Mouse (Mus musculus): Measurements from ENCODE around the gene Fbln2. TPM values are rescaled to one million over a fixed set of nuclear protein-coding genes. Genes with fewer than 3 reads are reported as not detected.

Gene Fbln2
- polyA plus RNA-seq, 1 experiment from 2014 or later, result 30.7 TPM

GRCm38 (mm10) chr6:91182075-91182490 is 30.2 kb upstream of the Fbln2 start:
- no peaks in the 10 kb centered on the region for H3K27me3 ChIP-seq (replicated peaks)
- H3K4me1 ChIP-seq, result 0 out of 2 replicates have a peak, but pooled peaks cover 6% of the 10 kb centered on the region
- no peaks in the 10 kb centered on the region for H3K9me3 ChIP-seq
- no peaks in the 10 kb centered on the region for H3K36me3 ChIP-seq
- H3K9ac ChIP-seq, result no peak overlapping the region
- H3K4me3 ChIP-seq, result no peak overlapping the region
- WGBS, result 71% methylated on average over 4 of the region's 4 CpGs
- H3K27ac ChIP-seq, result no peak overlapping the region
- no peak for ATAC-seq (ENCODE audit: low FRiP score, low read depth)
- H3K4me2 ChIP-seq (replicated peaks), result no peak overlapping the region

- 50% methylated on average over 1 of the region's 1 CpGs for WGBS
- ATAC-seq (ENCODE audit: low FRiP score, low read depth), result no peak
- H3K9me3 ChIP-seq, result no peaks in the 10 kb centered on the region
- H3K4me2 ChIP-seq (replicated peaks), result no peak overlapping the region
- H3K4me1 ChIP-seq, result 0 out of 2 replicates have a peak, but pooled peaks cover 6% of the 10 kb centered on the region
- H3K4me3 ChIP-seq, result no peak overlapping the region
- H3K36me3 ChIP-seq, result no peaks in the 10 kb centered on the region
- H3K9ac ChIP-seq, result no peak overlapping the region
- no peak overlapping the region for H3K27ac ChIP-seq
- no peaks in the 10 kb centered on the region for H3K27me3 ChIP-seq (replicated peaks)
Measured at GRCm38 (mm10) chr6:91183041-91183440, 29.2 kb upstream of the Fbln2 start.

DNA sequence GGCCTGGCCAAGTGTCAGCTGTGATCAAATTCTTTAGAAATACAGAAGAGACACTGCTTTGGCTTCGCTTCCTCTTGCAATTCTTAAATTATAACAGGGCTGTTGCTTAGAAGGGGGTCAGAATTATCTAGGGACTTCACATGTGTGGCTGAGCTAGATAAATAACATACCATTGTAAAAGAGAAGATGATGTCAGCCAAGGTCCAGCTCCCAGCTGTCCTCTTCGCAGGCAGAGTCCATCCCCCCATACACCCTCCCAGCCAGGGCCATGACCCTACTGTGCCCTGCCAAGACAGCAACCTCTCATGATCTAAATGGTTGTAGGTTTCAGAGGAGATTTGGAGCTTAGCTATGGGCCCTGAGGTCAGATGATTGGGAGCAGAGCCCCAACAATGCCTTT is 28.3 kb upstream of the Fbln2 start:
- H3K9me3 ChIP-seq, result no peaks in the 10 kb centered on the region

DNA sequence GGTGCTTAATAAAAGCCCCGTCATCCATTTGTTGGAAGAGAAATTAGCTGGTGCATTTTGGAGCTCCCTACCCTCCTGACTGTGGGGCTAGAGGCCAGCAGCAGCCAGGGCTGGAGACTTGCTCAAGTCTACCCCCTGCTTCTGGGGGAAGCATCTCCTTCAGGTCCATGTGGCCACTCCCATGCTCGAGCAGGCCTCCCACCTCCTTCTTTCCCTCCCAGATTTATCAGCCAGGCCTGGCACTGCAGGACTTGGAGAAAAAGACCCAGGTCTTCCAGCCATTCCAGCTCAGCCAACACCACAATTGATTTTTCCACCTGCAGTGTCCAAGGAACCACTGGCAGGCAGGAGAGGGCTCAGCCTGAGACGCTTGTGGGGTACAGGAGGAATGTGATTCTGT is 27.5 kb upstream of the Fbln2 start:
- Histone ChIP-seq H3K9me3 (no peaks in the 10 kb centered on the region), H3K4me2 (replicated peaks) (no peak overlapping the region), H3K9ac (no peak overlapping the region), H3K36me3 (no peaks in the 10 kb centered on the region), H3K27ac (no peak overlapping the region), H3K4me1 (0 out of 2 replicates have a peak, but pooled peaks cover 6% of the 10 kb centered on the region), H3K4me3 (no peak overlapping the region), H3K27me3 (replicated peaks) (no peaks in the 10 kb centered on the region)
- no peak for ATAC-seq (ENCODE audit: low FRiP score, low read depth)
- 66% methylated on average over 3 of the region's 3 CpGs for WGBS

More for the DNA sequence above, 28.3 kb upstream of the Fbln2 start:
- 60% methylated on average over 2 of the region's 2 CpGs for WGBS
- ATAC-seq (ENCODE audit: low FRiP score, low read depth), result no peak
- no peak overlapping the region for H3K27ac ChIP-seq
- no peaks in the 10 kb centered on the region for H3K27me3 ChIP-seq (replicated peaks)
- 0 out of 2 replicates have a peak, but pooled peaks cover 6% of the 10 kb centered on the region for H3K4me1 ChIP-seq
- no peaks in the 10 kb centered on the region for H3K36me3 ChIP-seq
- no peak overlapping the region for H3K4me3 ChIP-seq
- H3K9ac ChIP-seq, result no peak overlapping the region
- H3K4me2 ChIP-seq (replicated peaks), result no peak overlapping the region

DNA sequence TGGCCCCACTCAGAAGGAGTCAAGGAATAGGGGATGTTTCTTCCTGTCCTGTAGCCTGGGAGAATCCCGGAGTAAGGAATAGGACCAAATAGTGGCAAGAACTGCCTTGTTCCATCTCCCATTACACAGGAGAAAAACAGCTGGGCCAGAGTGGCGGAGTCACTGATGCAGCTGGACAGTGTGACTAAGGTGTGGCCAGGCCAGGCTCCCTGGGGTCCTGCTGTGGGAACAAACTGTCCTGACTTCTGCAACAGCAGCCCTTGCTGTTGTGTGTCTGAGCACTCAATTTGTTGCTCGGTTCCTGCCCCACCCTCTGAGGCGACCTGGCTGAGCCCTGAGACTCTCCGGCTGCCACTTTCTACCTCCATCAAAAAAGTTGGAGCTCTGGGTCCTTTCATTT is 26.8 kb upstream of the Fbln2 start:
- no peaks in the 10 kb centered on the region for H3K9me3 ChIP-seq
- H3K4me3 ChIP-seq, result no peak overlapping the region
- H3K4me2 ChIP-seq (replicated peaks), result no peak overlapping the region
- 89% methylated on average over 5 of the region's 5 CpGs for WGBS
- 0 out of 2 replicates have a peak, but pooled peaks cover 1% of the 10 kb centered on the region for H3K4me1 ChIP-seq
- H3K9ac ChIP-seq, result no peak overlapping the region
- no peaks in the 10 kb centered on the region for H3K27me3 ChIP-seq (replicated peaks)
- no peak overlapping the region for H3K27ac ChIP-seq
- ATAC-seq (ENCODE audit: low FRiP score, low read depth), result no peak
- H3K36me3 ChIP-seq, result no peaks in the 10 kb centered on the region

DNA sequence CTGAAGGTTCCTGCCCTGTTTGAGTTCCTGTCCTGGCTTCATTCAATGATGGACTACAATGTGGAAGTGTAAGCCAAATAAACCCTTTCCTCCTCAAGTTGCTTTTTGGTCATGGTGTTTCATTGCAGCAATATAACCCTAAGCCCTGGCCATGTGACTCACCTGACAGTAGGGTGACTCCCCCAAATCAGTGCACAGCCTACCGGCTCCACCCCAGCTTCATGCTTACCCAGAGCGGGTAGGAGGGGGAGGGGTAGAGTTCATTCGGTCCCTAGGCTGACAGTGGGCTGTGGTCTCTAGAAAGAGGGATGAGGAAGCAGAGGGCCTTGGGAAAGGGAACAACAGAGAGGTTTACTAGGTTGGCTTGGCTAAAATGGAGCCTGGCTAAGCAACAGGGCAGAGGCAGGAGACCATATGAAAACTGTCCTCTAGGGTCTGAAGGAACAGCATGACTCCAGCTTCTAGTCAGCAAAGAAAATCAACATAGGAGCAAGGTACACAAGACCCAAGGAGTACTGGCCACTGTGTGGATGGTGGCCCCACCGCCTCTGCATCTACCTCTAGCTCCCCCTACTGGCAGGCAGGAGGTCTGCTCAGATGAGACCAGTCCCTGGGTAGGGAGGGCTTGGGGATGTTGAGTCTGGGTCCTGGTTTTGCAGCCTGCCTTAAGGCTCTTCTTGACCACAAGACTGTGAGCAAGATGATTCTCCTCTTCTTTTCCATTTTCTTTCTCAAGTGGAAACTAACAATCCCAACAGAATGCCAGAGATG is 25.9 kb upstream of the Fbln2 start:
- no peaks in the 10 kb centered on the region for H3K36me3 ChIP-seq
- H3K9me3 ChIP-seq, result no peaks in the 10 kb centered on the region
- no peaks in the 10 kb centered on the region for H3K4me1 ChIP-seq
- no peak overlapping the region for H3K9ac ChIP-seq
- no peak for ATAC-seq (ENCODE audit: low FRiP score, low read depth)
- no peak overlapping the region for H3K27ac ChIP-seq
- H3K27me3 ChIP-seq (replicated peaks), result no peaks in the 10 kb centered on the region
- 59% methylated on average over 4 of the region's 4 CpGs for WGBS
- no peak overlapping the region for H3K4me2 ChIP-seq (replicated peaks)
- H3K4me3 ChIP-seq, result no peak overlapping the region

- Histone ChIP-seq H3K27ac (no peak overlapping the region), H3K9me3 (no peaks in the 10 kb centered on the region), H3K9ac (no peak overlapping the region), H3K4me2 (replicated peaks) (no peak overlapping the region), H3K4me1 (no peaks in the 10 kb centered on the region), H3K27me3 (replicated peaks) (no peaks in the 10 kb centered on the region), H3K36me3 (no peaks in the 10 kb centered on the region), H3K4me3 (no peak overlapping the region)
- 84% methylated on average over 6 of the region's 6 CpGs for WGBS
- ATAC-seq (ENCODE audit: low FRiP score, low read depth), result no peak
Measured at GRCm38 (mm10) chr6:91186934-91187333, 25.3 kb upstream of the Fbln2 start.

- Histone ChIP-seq H3K9me3 (no peaks in the 10 kb centered on the region), H3K27me3 (replicated peaks) (no peaks in the 10 kb centered on the region), H3K4me2 (replicated peaks) (no peak overlapping the region), H3K36me3 (no peaks in the 10 kb centered on the region), H3K4me1 (no peaks in the 10 kb centered on the region), H3K9ac (no peak overlapping the region), H3K27ac (no peak overlapping the region), H3K4me3 (no peak overlapping the region)
- ATAC-seq (ENCODE audit: low FRiP score, low read depth), result no peak
- 81% methylated on average over 3 of the region's 3 CpGs for whole genome bisulfite sequencing
Measured at GRCm38 (mm10) chr6:91187871-91188270, 24.4 kb upstream of the Fbln2 start.

DNA sequence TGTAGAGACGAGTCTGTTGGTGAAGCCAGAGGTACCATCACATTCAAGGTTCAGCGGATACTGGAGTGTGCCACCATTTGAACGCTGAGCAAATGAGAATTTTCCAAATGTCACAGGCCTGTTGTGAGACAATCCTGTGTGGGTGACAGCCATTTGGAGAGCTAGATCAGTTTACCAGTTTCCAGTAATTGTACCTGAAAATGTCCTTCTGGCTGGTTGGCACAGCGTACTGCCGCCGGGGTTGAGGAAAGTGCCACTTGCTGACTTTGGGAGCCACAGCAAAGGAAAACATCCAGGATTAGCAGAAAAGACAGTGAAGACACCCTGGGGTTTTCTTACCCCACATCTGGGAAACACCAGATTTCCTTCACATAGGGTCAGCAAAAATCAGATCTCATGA is 22.3 kb upstream of the Fbln2 start:
- Histone ChIP-seq H3K9ac (no peak overlapping the region), H3K4me1 (no peaks in the 10 kb centered on the region), H3K27ac (no peak overlapping the region), H3K9me3 (no peaks in the 10 kb centered on the region), H3K27me3 (replicated peaks) (no peaks in the 10 kb centered on the region), H3K36me3 (no peaks in the 10 kb centered on the region), H3K4me3 (no peak overlapping the region), H3K4me2 (replicated peaks) (no peak overlapping the region)
- 87% methylated on average over 6 of the region's 6 CpGs for WGBS
- ATAC-seq (ENCODE audit: low FRiP score, low read depth), result no peak

- 65% methylated on average over 2 of the region's 2 CpGs for WGBS
- Histone ChIP-seq H3K9me3 (no peaks in the 10 kb centered on the region), H3K27ac (no peak overlapping the region), H3K27me3 (replicated peaks) (no peaks in the 10 kb centered on the region), H3K4me1 (no peaks in the 10 kb centered on the region), H3K4me2 (replicated peaks) (no peak overlapping the region), H3K9ac (no peak overlapping the region), H3K36me3 (no peaks in the 10 kb centered on the region), H3K4me3 (no peak overlapping the region)
- ATAC-seq (ENCODE audit: low FRiP score, low read depth), result no peak
Measured at GRCm38 (mm10) chr6:91191465-91191864, 20.8 kb upstream of the Fbln2 start.

DNA sequence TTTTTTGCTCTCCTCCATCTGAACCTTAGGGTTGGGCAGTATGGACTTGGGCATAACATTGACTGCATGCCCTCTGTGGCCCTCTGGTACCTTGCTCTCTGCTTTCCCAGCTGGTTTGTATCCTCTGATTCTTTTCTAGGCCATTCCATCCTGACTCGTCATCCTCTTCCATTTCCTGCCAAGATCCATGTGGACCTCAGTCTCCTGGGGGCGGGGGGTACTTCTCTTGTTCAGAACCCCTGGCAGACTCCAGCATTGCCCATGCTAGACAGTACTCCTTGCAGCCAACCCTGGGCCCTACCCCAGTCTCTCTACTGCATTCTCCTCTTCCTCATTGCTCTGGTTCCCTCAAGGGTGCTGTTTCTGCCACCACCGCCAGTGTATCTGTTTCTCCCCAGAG is 19.8 kb upstream of the Fbln2 start:
- Histone ChIP-seq H3K27me3 (replicated peaks) (no peaks in the 10 kb centered on the region), H3K4me2 (replicated peaks) (no peak overlapping the region), H3K27ac (no peak overlapping the region), H3K4me1 (no peaks in the 10 kb centered on the region), H3K9me3 (no peaks in the 10 kb centered on the region), H3K36me3 (no peaks in the 10 kb centered on the region), H3K4me3 (no peak overlapping the region), H3K9ac (no peak overlapping the region)
- 86% methylated on average over 3 of the region's 3 CpGs for WGBS
- ATAC-seq (ENCODE audit: low FRiP score, low read depth), result no peak

DNA sequence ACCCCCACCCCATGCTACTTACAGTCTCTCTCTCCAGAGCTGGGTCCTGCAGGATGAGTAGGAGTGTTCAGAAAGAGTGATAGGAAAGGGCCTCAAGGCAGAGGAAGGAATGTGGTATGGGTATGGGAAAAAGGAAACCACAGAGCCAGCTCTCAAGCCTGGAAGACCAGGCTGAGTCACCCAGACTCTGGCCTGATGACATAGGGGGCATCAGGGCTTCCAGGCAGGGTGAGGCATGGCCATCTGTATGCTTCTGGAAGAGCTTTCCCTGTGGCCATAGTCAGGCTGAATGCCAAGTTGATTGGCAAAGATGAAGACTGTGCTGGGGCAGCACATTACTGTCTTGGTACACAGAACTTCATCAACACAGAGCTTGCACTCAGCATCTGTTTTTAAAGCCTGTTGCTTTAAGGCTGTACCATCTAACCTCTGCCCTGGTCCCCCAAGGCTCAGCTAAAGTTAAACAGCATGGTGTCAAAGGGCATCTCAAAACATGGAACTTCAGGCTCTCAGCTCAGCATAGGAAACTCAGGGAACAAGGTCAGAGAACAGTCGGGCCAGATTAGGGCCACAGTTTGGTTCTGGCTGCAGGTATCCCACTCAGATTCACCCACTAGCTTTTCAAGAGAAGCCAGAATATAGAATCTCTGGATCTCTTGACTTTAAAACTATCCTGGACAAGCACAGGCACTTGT is 19.3 kb upstream of the Fbln2 start:
- Histone ChIP-seq H3K4me2 (replicated peaks) (no peak overlapping the region), H3K9me3 (no peaks in the 10 kb centered on the region), H3K27ac (no peak overlapping the region), H3K4me1 (no peaks in the 10 kb centered on the region), H3K9ac (no peak overlapping the region), H3K27me3 (replicated peaks) (no peaks in the 10 kb centered on the region), H3K36me3 (no peaks in the 10 kb centered on the region), H3K4me3 (no peak overlapping the region)
- ATAC-seq (ENCODE audit: low FRiP score, low read depth), result no peak
- WGBS, result 79% methylated on average over 1 of the region's 1 CpGs
